Mouse (Mus musculus) stomach, postnatal 0 days (tissue): ENCODE results near the gene Hacd2.

Experiments used
- CTCF ChIP-seq: IDR thresholded peaks from 2 replicates; pipeline ENCODE4 v1.5.1; 2016; ENCODE audit warnings: antibody characterized with exemption, low read depth, mild to moderate bottlenecking, moderate library complexity
- EP300 ChIP-seq: optimal IDR thresholded peaks from 2 replicates; pipeline ENCODE3; 2016; ENCODE audit warnings: antibody characterized with exemption

- TF ChIP-seq CTCF (no peak), EP300 (no peak)
These were observed 49.8 kb upstream of the Hacd2 start for GRCm38 (mm10) chr16:34972471-34972870.
